Comparison of ENCODE assay signal across 9 mouse cellular contexts in the genomic region with DNA sequence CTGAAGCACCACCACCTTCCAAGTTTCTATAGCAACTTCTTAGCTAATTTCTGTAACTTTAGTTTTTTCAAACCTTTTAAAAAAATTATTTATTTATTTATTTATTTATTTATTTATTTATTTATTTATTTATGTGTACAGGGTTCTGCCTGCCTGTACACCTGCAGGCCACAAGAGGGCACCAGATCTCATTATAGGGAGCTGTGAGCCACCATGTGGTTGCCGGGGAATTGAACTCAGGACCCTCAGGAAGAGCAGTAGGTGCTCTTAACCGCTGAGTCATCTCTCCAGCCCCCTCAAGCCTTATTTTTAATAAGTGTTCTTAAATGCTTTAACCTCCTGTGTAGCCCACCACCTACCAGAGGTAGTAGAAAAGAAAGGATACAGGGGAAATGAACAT. TPM values are rescaled to one million over a fixed set of nuclear protein-coding genes. Genes with fewer than 3 reads are reported as not detected.
DNase-seq lines count a peak whose midpoint lies in the region; ATAC-seq and TF ChIP-seq lines count a peak whose summit lies in the region.
"Had no signal": no experiment of that assay in that cellular context is flagged by ENCODE, and none has a peak within 500 bp of the region (broad histone marks: within the 10 kb centered on the region; RNA-seq: fewer than 3 reads in every experiment).

No protein-coding gene starts in this region.

- no peak for DNase-seq in cerebellum, adult 2 months
- DNase-seq in cerebellum, adult 11 months = no peak
- no peak for DNase-seq in left cerebral cortex, adult 2 months (ENCODE audit: extremely low spot score in 1 of 2, low spot score in 2 of 2)
- DNase-seq in left cerebral cortex, adult 9 months (ENCODE audit: low spot score in 2 of 2) = no peak
- DNase-seq in ZHBTc4 (ENCODE audit: low read depth, low spot score) = peak; percentile 51
- DNase-seq in retina, embryonic 14.5 days (ENCODE audit: low spot score) = peak; percentile 40
- DNase-seq in left cerebral cortex, postnatal 14 days (ENCODE audit: low spot score in 2 of 2) = no peak

- intact Hi-C loops in left cerebral cortex, adult 2 months (cut with DNase I) = loop anchor here (5.0 kb wide), 1 partner anchor 98 kb away; no protein-coding TSS in a partner anchor
- intact Hi-C loops in left cerebral cortex, postnatal 14 days (cut with DNase I) = no loop called here

- no peak for ATAC-seq in monocyte, adult 5-6 weeks (replicated peaks; ENCODE audit: insufficient number of reproducible peaks, low FRiP score, low TSS enrichment, poor library complexity, severe bottlenecking)

- TF ChIP-seq CTCF in cerebellum, adult 2 months (IDR thresholded peaks at IDR 0.05; ENCODE audit: borderline replicate concordance, insufficient read depth, low read depth, low read length) = peak; percentile 36; the same call in 1 of the 2 replicates
- peak; percentile 59 for TF ChIP-seq CTCF in left cerebral cortex, adult 2 months (IDR thresholded peaks at IDR 0.05)

- no peaks in the 10 kb centered on the region; the same call in 1 of the 2 replicates for H3K4me1 ChIP-seq in cerebellum, adult 2 months (ENCODE audit: control insufficient read depth, insufficient read depth, low read length)
- H3K4me1 ChIP-seq: limb, embryonic 13.5 days had no signal

- no peaks in the 10 kb centered on the region for H3K27me3 ChIP-seq in cerebellum, adult 2 months (ENCODE audit: control insufficient read depth, insufficient read depth, low read length)
- H3K27me3 ChIP-seq: limb, embryonic 13.5 days had no signal

- H3K4me3 ChIP-seq in cerebellum, adult 2 months (replicated peaks; ENCODE audit: insufficient read depth, low read depth, low read length) = no peak overlapping the region
- H3K4me3 ChIP-seq in left cerebral cortex, adult 2 months = no peak overlapping the region
- H3K4me3 ChIP-seq: limb, embryonic 13.5 days had no signal

- no peak overlapping the region for H3K27ac ChIP-seq in cerebellum, adult 2 months (ENCODE audit: insufficient read depth, low read length)
- H3K27ac ChIP-seq in left cerebral cortex, adult 2 months = no peak overlapping the region
- H3K27ac ChIP-seq: limb, embryonic 13.5 days had no signal

- 79% methylated on average over 2 of the region's 2 CpGs for WGBS in cerebellum, adult 2 months

- no peak for TF ChIP-seq POLR2A in cerebellum, adult 2 months (IDR thresholded peaks at IDR 0.05; ENCODE audit: borderline replicate concordance, insufficient read depth, low read length)

RNA-seq across cellular contexts. Expression of a gene that starts 4.1 kb away (rescaled TPM):
- 20.5 and 20.9 TPM in 2 replicates for polyA plus RNA-seq in cerebellum, adult 2 months (2012; rRNA removed)
- 1 to 10 TPM; 3.3 to 3.8 TPM for total RNA-seq in left cerebral cortex, adult 2 months (2021)
- total RNA-seq in left cerebral cortex, postnatal 14 days (2021) = 1 to 10 TPM; 1.5 to 1.6 TPM
- total RNA-seq in monocyte, adult 5-6 weeks (2017) = not detected in 3 replicates
- polyA plus RNA-seq: limb, embryonic 13.5 days had no signal

RNA-seq across cellular contexts. Expression of a gene that starts 6.7 kb away (rescaled TPM):
- 5.3 and 8.2 TPM in 2 replicates for polyA plus RNA-seq in cerebellum, adult 2 months (2012; rRNA removed)
- under 1 TPM in 1 of 2 experiments, not detected in 1; 0.09 TPM for total RNA-seq in left cerebral cortex, adult 2 months (2021)
- total RNA-seq in left cerebral cortex, postnatal 14 days (2021) = under 1 TPM in 1 of 2 experiments, not detected in 1; 0.11 TPM
- total RNA-seq in monocyte, adult 5-6 weeks (2017) = not detected in 3 replicates
- polyA plus RNA-seq: limb, embryonic 13.5 days had no signal

RNA-seq across cellular contexts. Expression of a gene that starts 52.7 kb away (rescaled TPM):
- 81.0 and 82.4 TPM in 2 replicates for polyA plus RNA-seq in cerebellum, adult 2 months (2012; rRNA removed)
- total RNA-seq in left cerebral cortex, adult 2 months (2021) = 10 to 100 TPM; 57.7 to 66.7 TPM
- 10 to 100 TPM; 71.4 to 73.9 TPM for total RNA-seq in left cerebral cortex, postnatal 14 days (2021)
- total RNA-seq in monocyte, adult 5-6 weeks (2017) = 80.6 to 110 TPM (median 103 TPM) in 3 replicates

Comparison
In these comparisons a context has a peak if more than half of its experiments do, and no peak if none do; other contexts are left out.
1. DNase-seq: peak in ZHBTc4 (single experiment) and retina, embryonic 14.5 days (single experiment); none in cerebellum, adult 2 months (0 of 2), cerebellum, adult 11 months (single experiment), left cerebral cortex, adult 2 months (0 of 2), left cerebral cortex, adult 9 months (0 of 2) and left cerebral cortex, postnatal 14 days (0 of 2).